Mouse (Mus musculus) thymus, postnatal 25 days (tissue): ENCODE results near the gene Boc.

Experiments
- DNase-seq: peaks from one replicate; pipeline ENCODE4 v3.0.0; 2022

Gene Boc

GRCm38 (mm10) chr16:44526689-44527088, 32.0 kb downstream of the Boc start:
- no peak for DNase-seq

DNA sequence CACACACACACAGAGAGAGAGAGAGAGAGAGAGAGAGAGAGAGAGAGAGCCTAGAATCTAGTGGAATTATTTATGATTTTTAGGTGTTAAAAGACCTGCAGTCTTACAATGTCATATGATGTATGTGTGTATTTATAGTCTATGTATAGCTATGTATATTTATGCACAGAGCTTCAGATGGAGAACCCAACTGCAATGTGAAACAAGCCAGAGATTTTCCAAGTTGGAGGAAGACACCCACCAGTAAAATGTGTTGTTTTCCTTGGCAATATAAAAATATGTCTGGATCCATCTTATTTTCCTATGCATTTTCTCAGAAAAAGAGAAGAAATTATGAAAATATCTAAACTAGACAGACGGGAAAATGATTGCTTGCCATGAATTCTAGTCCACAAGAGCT, 32.7 kb downstream of the Boc start:
- no peak for DNase-seq

GRCm38 (mm10) chr16:44523595-44523994, 35.1 kb downstream of the Boc start:
- no peak for DNase-seq

DNA sequence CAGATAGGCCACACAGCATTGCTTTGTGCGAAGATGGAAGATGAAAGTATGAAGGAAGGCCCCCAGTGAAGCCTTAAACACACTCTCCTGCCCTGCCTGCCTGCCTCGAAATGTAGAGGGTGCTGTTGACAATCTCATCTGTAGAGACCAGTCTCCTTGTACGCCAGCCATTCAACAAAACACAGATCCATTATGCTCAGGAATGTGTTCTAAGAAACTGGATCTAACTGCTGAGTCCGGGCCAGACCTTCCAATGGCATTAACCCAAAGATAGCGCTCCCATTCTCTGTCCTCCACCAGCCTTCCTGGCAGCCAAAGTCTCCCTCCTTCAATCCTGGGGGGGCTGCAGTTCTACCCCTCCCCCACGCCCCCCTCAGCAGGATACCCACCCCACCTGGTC, 42.2 kb downstream of the Boc start:
- no peak for DNase-seq

DNA sequence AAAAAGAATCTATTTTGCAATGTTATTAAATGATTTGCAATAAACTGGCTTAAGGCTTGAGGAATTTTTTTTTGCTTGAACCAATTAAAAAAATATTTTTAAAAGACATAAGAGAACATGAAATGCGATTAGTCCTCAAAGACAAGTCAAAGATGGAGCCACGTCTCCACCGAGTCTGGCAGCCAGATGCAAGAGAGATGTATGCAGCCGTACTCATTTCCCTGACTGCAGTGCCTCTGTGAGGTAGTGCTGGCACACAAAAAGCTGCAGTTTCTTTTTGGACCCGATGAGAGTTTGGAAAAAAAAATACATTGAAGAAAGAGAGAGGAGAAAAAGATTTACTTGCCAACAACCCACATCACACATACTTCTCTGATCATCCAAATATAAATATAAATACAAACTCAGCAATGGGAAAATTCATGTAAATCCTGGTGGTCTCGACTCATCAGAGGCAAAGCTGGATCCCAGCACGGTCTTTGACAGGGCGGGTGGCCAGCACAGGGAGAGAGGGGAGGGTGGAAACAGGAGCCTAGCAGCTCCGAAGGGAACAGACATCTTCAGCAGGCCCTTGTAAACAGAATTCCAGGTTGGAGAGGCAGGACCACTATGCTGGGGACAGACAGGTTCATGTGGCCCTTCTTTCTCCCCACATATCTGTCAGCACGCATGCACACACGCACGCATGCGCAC, 48.0 kb downstream of the Boc start:
- no peak for DNase-seq

- DNase-seq: no peak
Observed at GRCm38 (mm10) chr16:44509458-44510344, 49.0 kb downstream of the Boc start.

- DNase-seq: no peak
Observed at GRCm38 (mm10) chr16:44508772-44509171, 49.9 kb downstream of the Boc start.

- no peak for DNase-seq
Observed at GRCm38 (mm10) chr16:44508025-44508424, 50.7 kb downstream of the Boc start.

GRCm38 (mm10) chr16:44507027-44507929, 51.4 kb downstream of the Boc start:
- no peak for DNase-seq

DNA sequence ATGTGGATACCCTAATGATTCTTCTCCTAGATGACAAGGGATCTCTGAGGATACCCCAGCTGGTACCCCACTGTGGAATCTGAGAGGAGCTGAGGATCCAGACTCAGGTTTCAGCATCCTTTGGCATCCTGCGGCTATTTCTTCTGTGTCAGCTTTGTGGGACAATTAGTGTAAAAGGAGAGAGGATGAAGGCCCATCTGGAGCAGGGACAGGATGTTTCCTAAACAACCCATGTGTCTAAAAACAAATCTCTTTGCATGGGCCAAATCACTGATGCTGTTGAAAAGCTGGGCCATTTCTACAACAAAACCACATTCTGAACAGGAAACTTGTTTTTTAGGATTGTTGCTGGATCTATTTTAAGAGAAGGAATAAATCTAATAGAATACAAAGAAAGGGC, 53.5 kb downstream of the Boc start:
- DNase-seq: no peak

GRCm38 (mm10) chr16:44502895-44503575, 55.7 kb downstream of the Boc start:
- no peak for DNase-seq

- DNase-seq: no peak
Observed at GRCm38 (mm10) chr16:44502325-44502724, 56.4 kb downstream of the Boc start.

DNA sequence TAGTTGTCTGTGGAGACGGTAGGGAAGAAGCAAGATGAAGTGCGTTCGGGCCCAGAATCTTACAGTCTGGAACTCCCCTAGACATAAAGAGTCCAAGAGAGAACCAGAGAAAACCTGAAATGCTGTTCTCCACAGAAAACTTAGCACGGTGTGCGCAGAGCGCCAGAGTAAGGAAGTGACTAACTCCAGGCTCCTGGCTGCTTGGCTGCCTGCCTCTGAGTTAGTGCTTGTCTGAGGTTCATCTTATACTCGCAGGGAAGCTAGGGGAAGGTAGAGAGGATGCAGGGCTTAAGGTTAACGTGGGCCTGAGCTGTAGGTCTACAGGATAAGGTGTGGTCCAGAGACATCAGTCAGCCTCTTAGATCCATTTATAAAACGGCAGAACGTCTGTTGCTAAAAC, 56.9 kb downstream of the Boc start:
- no peak for DNase-seq

- no peak for DNase-seq
Observed at GRCm38 (mm10) chr16:44498447-44498846, 60.2 kb downstream of the Boc start.

GRCm38 (mm10) chr16:44496971-44497464, 61.7 kb downstream of the Boc start:
- no peak for DNase-seq

DNA sequence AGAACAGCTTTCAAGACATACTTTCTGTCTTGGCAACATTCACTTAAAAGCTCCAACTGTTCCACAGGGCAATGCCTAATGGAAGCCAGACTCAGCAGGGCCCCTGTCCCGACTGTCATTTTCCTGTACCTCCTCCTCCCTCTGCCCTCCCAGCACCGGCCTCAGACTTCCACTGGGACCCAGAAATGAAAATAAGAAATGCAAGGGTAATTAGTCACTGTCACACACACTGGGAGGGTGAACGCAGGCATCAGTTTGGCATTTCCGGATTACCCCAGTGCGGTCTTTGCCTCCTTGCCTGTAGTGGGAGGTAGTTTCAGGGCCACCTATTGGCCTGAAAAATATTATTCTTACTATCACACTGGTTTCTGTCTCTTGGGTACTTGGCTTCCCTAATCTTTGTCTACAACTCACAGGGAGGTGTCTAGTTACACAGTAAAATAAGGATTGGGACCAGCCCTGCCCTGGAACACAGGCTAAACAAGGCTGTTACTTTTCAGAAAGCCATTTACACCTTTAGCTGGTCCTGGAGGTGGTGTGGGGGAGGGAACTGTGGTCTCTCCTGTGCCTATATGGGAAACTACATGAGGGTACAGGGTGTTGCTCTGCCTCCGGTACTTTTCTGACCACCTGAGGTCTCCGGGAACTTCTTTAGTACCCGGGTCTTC, 64.1 kb downstream of the Boc start:
- no peak for DNase-seq

- DNase-seq: no peak
Observed at GRCm38 (mm10) chr16:44493868-44494267, 64.8 kb downstream of the Boc start.

DNA sequence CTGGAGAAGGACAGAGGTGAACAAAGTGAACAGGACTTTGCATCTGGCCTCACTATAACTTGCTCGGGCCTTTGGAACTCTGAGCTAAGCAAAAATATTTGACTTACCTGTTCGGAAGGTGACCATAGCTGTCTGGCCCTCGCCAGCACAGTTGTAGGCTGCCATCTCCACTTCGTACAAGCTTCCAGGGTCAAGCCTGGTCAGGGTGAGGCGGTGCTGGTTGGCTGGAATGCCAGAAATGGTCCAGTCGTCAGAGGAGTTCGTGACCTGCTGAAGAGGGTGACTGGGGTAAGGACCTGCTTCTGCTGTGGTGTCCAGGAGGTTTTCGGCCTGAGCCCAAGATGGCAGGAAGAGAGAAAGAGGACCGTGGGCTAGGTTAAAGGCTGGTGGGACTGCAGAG, 66.0 kb downstream of the Boc start:
- DNase-seq: no peak

GRCm38 (mm10) chr16:44492151-44492550, 66.5 kb downstream of the Boc start:
- DNase-seq: no peak

DNA sequence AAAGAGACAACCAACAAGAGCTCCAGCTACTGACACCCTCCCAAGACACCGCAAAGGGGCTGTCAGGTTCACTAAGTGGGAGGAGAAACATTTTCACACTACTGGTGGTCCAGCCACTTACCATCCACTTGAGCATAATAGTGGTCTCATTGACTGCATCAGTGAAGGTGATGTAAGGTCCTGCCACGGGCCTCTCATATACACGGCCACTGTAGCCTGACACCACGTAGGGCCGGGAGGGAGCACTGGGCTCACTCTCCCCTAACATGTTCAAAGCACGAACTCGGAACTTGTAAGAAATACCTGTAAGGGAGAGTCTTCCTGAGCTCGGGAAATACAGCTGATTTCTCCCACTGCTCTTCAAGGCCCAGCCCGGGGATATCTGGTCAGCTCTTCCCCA, 67.6 kb downstream of the Boc start:
- DNase-seq: no peak

GRCm38 (mm10) chr16:44487194-44487593, 71.5 kb downstream of the Boc start:
- no peak for DNase-seq

GRCm38 (mm10) chr16:44486612-44487011, 72.1 kb downstream of the Boc start:
- no peak for DNase-seq
